Mouse (Mus musculus): Measurements from ENCODE around the gene Fam110a.

DNA sequence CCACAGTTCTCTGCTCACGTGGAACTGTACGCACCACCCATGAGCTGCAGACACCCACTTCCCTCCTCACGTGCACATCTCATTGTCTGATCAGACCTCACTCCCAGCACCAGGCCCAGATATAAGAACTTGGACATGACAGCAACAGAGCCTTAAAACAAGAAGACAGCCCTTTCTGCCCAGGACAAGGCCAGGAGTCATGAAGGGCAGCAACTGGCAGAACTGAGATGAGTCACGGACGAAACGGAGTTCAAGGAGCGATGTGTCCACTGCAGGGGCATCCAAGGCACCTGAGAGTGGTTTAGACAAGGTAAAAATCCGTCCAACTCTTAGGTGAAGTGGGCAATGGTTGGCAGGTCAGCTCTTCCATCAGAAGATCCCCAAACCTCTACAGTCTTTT lies 26.4 kb downstream of the Fam110a start:
- TF ChIP-seq CTCF (IDR thresholded peaks at IDR 0.05; ENCODE audit: low read depth), result no peak
- no peak for TF ChIP-seq EP300 (IDR thresholded peaks at IDR 0.05; ENCODE audit: low read depth)

Measured in heart, postnatal 0 days (tissue).